Mouse (Mus musculus) limb, embryonic 11.5 days (tissue): Measurements from ENCODE around the gene Ifrd1. TPM values are rescaled to one million over a fixed set of nuclear protein-coding genes. Genes with fewer than 3 reads are reported as not detected.

Source experiments
- ATAC-seq: fragments of 200-750 bp; cut with Nextera tagmentation; 2 replicates; pipeline ENCODE4 v1.8.0; 2017; ENCODE audit warnings: low read depth; ENCODE audit not compliant: insufficient number of reproducible peaks, low FRiP score, low TSS enrichment
- DNase-seq: peaks from one replicate; pipeline ENCODE4 v3.0.0-alpha.2; 2015; ENCODE audit warnings: low spot score
- H3K27ac ChIP-seq: fragments of 300-500 bp; sonication (generic); replicated peaks from 2 replicates; pipeline ENCODE4 v1.5.1; 2014; ENCODE audit warnings: low read depth, mild to moderate bottlenecking, low read length
- H3K27me3 ChIP-seq: fragments of 300-500 bp; sonication (generic); 2 replicates; pipeline ENCODE4 v1.6.1; 2014; ENCODE audit warnings: mild to moderate bottlenecking, low read length, mixed read lengths; ENCODE audit not compliant: control insufficient read depth, insufficient read depth
- H3K36me3 ChIP-seq: fragments of 300-500 bp; sonication (generic); 2 replicates; pipeline ENCODE4 v1.6.1; 2014; ENCODE audit warnings: mild to moderate bottlenecking, low read length, moderate library complexity, mixed read lengths; ENCODE audit not compliant: control insufficient read depth, insufficient read depth
- H3K4me1 ChIP-seq: fragments of 300-500 bp; sonication (generic); 2 replicates; pipeline ENCODE4 v1.6.1; 2014; ENCODE audit warnings: low read length, mixed read lengths; ENCODE audit not compliant: control insufficient read depth, insufficient read depth
- H3K4me2 ChIP-seq: fragments of 300-500 bp; sonication (generic); 2 replicates; pipeline ENCODE4 v1.6.1; 2014; ENCODE audit warnings: low read depth, mild to moderate bottlenecking, moderate library complexity; ENCODE audit not compliant: severe bottlenecking
- H3K4me3 ChIP-seq: fragments of 300-500 bp; sonication (generic); 2 replicates; pipeline ENCODE4 v1.5.1; 2014; ENCODE audit warnings: low read depth, low read length
- H3K9ac ChIP-seq: fragments of 300-500 bp; sonication (generic); 2 replicates; pipeline ENCODE4 v1.6.1; 2014; ENCODE audit warnings: mild to moderate bottlenecking, low read length
- H3K9me3 ChIP-seq: fragments of 300-500 bp; sonication (generic); 2 replicates; pipeline ENCODE4 v1.6.1; 2016; ENCODE audit warnings: low read length; ENCODE audit not compliant: control insufficient read depth
- WGBS: fragments of 180-500 bp; shearing (Covaris S2); extraction: QIAGEN DNeasy Blood & Tissue Kit; methylation state at CpG from one replicate; pipeline ENCODE4 v1.1.7; 2014; 5-methylcytosine and 5-hydroxymethylcytosine counted together
- polyA plus RNA-seq: library from polyadenylated mRNA; unstranded; fragments of >200 nt; fragmentation: Nextera tagmentation; extraction: Ambion mirVana; gene quantifications from 2 replicates; pipeline ENCODE4 v1.2.1, GENCODE M21; 2014

Gene Ifrd1
- polyA plus RNA-seq, 1 experiment from 2014 or later: 135 TPM

GRCm38 (mm10) chr12:40250256-40250655 is 2.0 kb upstream of the Ifrd1 start:
- H3K4me3 ChIP-seq: no peak overlapping the region
- no peak overlapping the region for H3K27ac ChIP-seq
- H3K36me3 ChIP-seq: no peaks in the 10 kb centered on the region
- no peaks in the 10 kb centered on the region for H3K9me3 ChIP-seq
- no peak for ATAC-seq
- no peak for DNase-seq
- peaks cover 9% of the 10 kb centered on the region for H3K4me1 ChIP-seq
- H3K27me3 ChIP-seq: no peaks in the 10 kb centered on the region
- no peak overlapping the region for H3K4me2 ChIP-seq
- H3K9ac ChIP-seq: no peak overlapping the region

- H3K4me2 ChIP-seq: no peak overlapping the region
- ATAC-seq (no peak), DNase-seq (no peak)
- WGBS: 80% methylated on average over 6 of the region's 6 CpGs
- no peak overlapping the region for H3K9ac ChIP-seq
- H3K27ac ChIP-seq: no peak overlapping the region
- no peaks in the 10 kb centered on the region for H3K9me3 ChIP-seq
- peaks cover 9% of the 10 kb centered on the region for H3K4me1 ChIP-seq
- H3K36me3 ChIP-seq: no peaks in the 10 kb centered on the region
- H3K27me3 ChIP-seq: no peaks in the 10 kb centered on the region
- no peak overlapping the region for H3K4me3 ChIP-seq
These were observed 328 bp downstream of the Ifrd1 start for GRCm38 (mm10) chr12:40247976-40248375.

GRCm38 (mm10) chr12:40247384-40247783 is 920 bp downstream of the Ifrd1 start:
- Histone ChIP-seq H3K4me3 (no peak overlapping the region), H3K4me1 (peaks cover 9% of the 10 kb centered on the region), H3K36me3 (no peaks in the 10 kb centered on the region), H3K27me3 (no peaks in the 10 kb centered on the region), H3K9ac (no peak overlapping the region), H3K9me3 (no peaks in the 10 kb centered on the region), H3K4me2 (no peak overlapping the region), H3K27ac (no peak overlapping the region)
- no peak for DNase-seq
- no peak for ATAC-seq
- WGBS: 62% methylated on average over 4 of the region's 4 CpGs

DNA sequence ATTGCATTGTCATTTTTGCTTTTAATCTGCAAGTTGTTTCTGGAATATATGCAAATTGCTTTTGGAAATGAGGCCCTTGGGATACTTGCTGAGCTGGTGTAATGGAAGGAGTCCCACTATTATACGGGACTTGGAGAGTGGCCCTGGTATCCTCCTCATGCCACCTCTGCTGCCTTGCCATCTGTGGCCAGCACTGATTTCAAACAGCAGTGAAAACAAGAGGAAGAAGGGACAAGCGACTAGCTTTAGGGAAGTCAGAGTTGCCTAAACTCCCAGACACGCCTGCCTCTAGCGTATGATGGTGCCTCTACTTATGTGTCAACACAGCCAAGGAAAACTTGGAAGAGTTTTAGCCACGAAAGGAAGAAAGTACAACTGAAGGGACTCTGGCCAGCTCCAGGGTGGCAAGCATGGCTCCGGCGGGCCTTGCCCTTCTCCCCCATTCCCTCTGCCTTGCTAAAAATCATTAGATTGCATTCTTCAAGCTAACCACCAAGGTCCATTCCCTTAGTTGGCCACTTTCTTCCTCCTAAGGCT is 2.8 kb downstream of the Ifrd1 start:
- Histone ChIP-seq H3K27me3 (no peaks in the 10 kb centered on the region), H3K36me3 (no peaks in the 10 kb centered on the region), H3K9me3 (no peaks in the 10 kb centered on the region), H3K9ac (no peak overlapping the region), H3K4me1 (peaks cover 9% of the 10 kb centered on the region), H3K4me3 (no peak overlapping the region), H3K27ac (no peak overlapping the region), H3K4me2 (no peak overlapping the region)
- DNase-seq (no peak), ATAC-seq (no peak)
- WGBS: 94% methylated on average over 7 of the region's 7 CpGs

- DNase-seq (no peak), ATAC-seq (no peak)
- Histone ChIP-seq H3K27me3 (no peaks in the 10 kb centered on the region), H3K36me3 (no peaks in the 10 kb centered on the region), H3K4me2 (no peak overlapping the region), H3K9ac (no peak overlapping the region), H3K4me3 (no peak overlapping the region), H3K9me3 (no peaks in the 10 kb centered on the region), H3K27ac (no peak overlapping the region), H3K4me1 (peaks cover 9% of the 10 kb centered on the region)
- 89% methylated on average over 5 of the region's 5 CpGs for WGBS
These were observed 3.4 kb downstream of the Ifrd1 start for GRCm38 (mm10) chr12:40244926-40245325.

GRCm38 (mm10) chr12:40243821-40244221 is 4.5 kb downstream of the Ifrd1 start:
- Histone ChIP-seq H3K9ac (no peak overlapping the region), H3K9me3 (no peaks in the 10 kb centered on the region), H3K4me3 (no peak overlapping the region), H3K4me2 (no peak overlapping the region), H3K36me3 (no peaks in the 10 kb centered on the region), H3K4me1 (peaks cover 9% of the 10 kb centered on the region), H3K27ac (no peak overlapping the region), H3K27me3 (no peaks in the 10 kb centered on the region)
- 67% methylated on average over 11 of the region's 11 CpGs for WGBS
- ATAC-seq (no peak), DNase-seq (no peak)

GRCm38 (mm10) chr12:40243241-40243640 is 5.1 kb downstream of the Ifrd1 start:
- no peaks in the 10 kb centered on the region for H3K9me3 ChIP-seq
- DNase-seq (no peak), ATAC-seq (no peak)
- no peaks in the 10 kb centered on the region for H3K36me3 ChIP-seq
- no peak overlapping the region for H3K27ac ChIP-seq
- no peak overlapping the region for H3K9ac ChIP-seq
- WGBS: 66% methylated on average over 4 of the region's 4 CpGs
- H3K4me1 ChIP-seq: 0 out of 2 replicates have a peak, but pooled peaks cover 4% of the 10 kb centered on the region
- H3K4me3 ChIP-seq: no peak overlapping the region
- H3K27me3 ChIP-seq: no peaks in the 10 kb centered on the region
- H3K4me2 ChIP-seq: no peak overlapping the region

DNA sequence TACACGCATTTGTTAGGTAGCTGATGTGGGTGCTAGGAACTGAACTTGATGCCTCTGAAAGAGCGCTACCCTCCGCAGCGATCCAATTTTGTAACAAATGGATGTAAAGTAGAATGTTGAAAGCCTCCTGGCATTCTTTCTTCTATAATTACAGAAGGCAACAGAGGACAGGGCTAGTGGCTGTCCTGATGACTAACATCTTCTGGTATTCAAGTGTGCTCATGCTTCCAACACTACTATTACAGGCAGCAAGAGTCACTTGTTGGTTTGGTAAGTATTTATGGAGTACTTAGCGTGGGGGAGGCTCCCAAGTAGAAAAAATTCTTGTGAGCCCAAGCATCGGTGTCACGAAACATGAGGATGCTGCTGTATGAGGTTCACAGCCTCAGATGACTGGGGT is 9.1 kb downstream of the Ifrd1 start:
- ATAC-seq: no peak
- Histone ChIP-seq H3K4me2 (no peak overlapping the region), H3K4me3 (no peak overlapping the region), H3K27me3 (no peaks in the 10 kb centered on the region), H3K4me1 (no peaks in the 10 kb centered on the region), H3K36me3 (no peaks in the 10 kb centered on the region), H3K9me3 (no peaks in the 10 kb centered on the region), H3K9ac (no peak overlapping the region), H3K27ac (no peak overlapping the region)
- 97% methylated on average over 7 of the region's 7 CpGs for WGBS
- no peak for DNase-seq

- H3K9me3 ChIP-seq: no peaks in the 10 kb centered on the region
- no peak overlapping the region for H3K4me3 ChIP-seq
- WGBS: 87% methylated on average over 1 of the region's 1 CpGs
- no peaks in the 10 kb centered on the region for H3K4me1 ChIP-seq
- no peak overlapping the region for H3K4me2 ChIP-seq
- no peak overlapping the region for H3K9ac ChIP-seq
- H3K27ac ChIP-seq: no peak overlapping the region
- DNase-seq: no peak
- H3K27me3 ChIP-seq: no peaks in the 10 kb centered on the region
- no peak for ATAC-seq
- no peaks in the 10 kb centered on the region for H3K36me3 ChIP-seq
These were observed 16.1 kb downstream of the Ifrd1 start for GRCm38 (mm10) chr12:40232231-40232630.
